Mouse (Mus musculus) embryo, embryonic 10.5 days (tissue): Measurements from ENCODE around the gene Arid1a.
"Not testable (repeated sequence)": the region's sequence is repeated elsewhere in the genome, so short reads cannot be mapped to it uniquely, and the experiment has no call there.

Experiments
- DNase-seq: peaks from one replicate; pipeline ENCODE4 v3.0.0-alpha.2; 2015; ENCODE audit warnings: low spot score

The Arid1a gene

GRCm38 (mm10) chr4:133651986-133652385, 104.6 kb downstream of the Arid1a start:
- DNase-seq = no peak

- DNase-seq = no peak
Measured at GRCm38 (mm10) chr4:133651445-133651844, 105.1 kb downstream of the Arid1a start.

- DNase-seq = peak; percentile 90
Measured at GRCm38 (mm10) chr4:133649989-133650699, 106.4 kb downstream of the Arid1a start, which contains the start of gene Zdhhc18. Gene Zdhhc18 (minus strand): TSS chr4:133650154.

- not testable (repeated sequence) for DNase-seq
Measured at GRCm38 (mm10) chr4:133649464-133649863, 107.1 kb downstream of the Arid1a start.

- no peak for DNase-seq
Measured at GRCm38 (mm10) chr4:133645680-133646079, 110.9 kb downstream of the Arid1a start.

GRCm38 (mm10) chr4:133645195-133645594, 111.4 kb downstream of the Arid1a start:
- no peak for DNase-seq

GRCm38 (mm10) chr4:133634043-133634410, 122.5 kb downstream of the Arid1a start:
- no peak for DNase-seq

- DNase-seq = peak; percentile 89
Measured at GRCm38 (mm10) chr4:133633332-133634042, 123.1 kb downstream of the Arid1a start.

- DNase-seq = peak; percentile 45
Measured at GRCm38 (mm10) chr4:133632483-133633327, 123.9 kb downstream of the Arid1a start.

- no peak for DNase-seq
Measured at GRCm38 (mm10) chr4:133631769-133632411, 124.7 kb downstream of the Arid1a start.

GRCm38 (mm10) chr4:133631071-133631768, 125.3 kb downstream of the Arid1a start:
- DNase-seq = no peak

GRCm38 (mm10) chr4:133630326-133630920, 126.1 kb downstream of the Arid1a start:
- no peak for DNase-seq

GRCm38 (mm10) chr4:133629191-133629590, 127.4 kb downstream of the Arid1a start:
- DNase-seq = no peak
